Mouse (Mus musculus) embryonic fibroblast, embryonic 13.5 days (primary cell): Measurements from ENCODE around the gene Rerg. TPM values are rescaled to one million over a fixed set of nuclear protein-coding genes. Genes with fewer than 3 reads are reported as not detected.

Source experiments
- H3K27ac ChIP-seq: 2 replicates; pipeline ENCODE4 v1.5.1; 2012; ENCODE audit warnings: low read length, control low read depth, inconsistent platforms; ENCODE audit not compliant: insufficient read depth
- H3K4me1 ChIP-seq: 2 replicates; pipeline ENCODE4 v1.6.1; 2011; ENCODE audit warnings: low read length; ENCODE audit not compliant: control insufficient read depth, insufficient read depth
- H3K4me3 ChIP-seq: 2 replicates; pipeline ENCODE4 v1.5.1; 2011; ENCODE audit warnings: mild to moderate bottlenecking, control low read depth, low read length; ENCODE audit not compliant: insufficient read depth
- CTCF ChIP-seq: IDR thresholded peaks from 2 replicates; pipeline ENCODE4 v1.5.1; 2011; ENCODE audit warnings: mild to moderate bottlenecking, control low read depth, low read length, moderate library complexity, borderline replicate concordance; ENCODE audit not compliant: insufficient read depth
- POLR2A ChIP-seq: IDR thresholded peaks from 2 replicates; pipeline ENCODE4 v1.6.1; 2011; ENCODE audit warnings: low read depth, mild to moderate bottlenecking, control low read depth, low read length, moderate library complexity
- polyA plus RNA-seq: library from polyadenylated mRNA; stranded (reverse); fragments of >200 nt; gene quantifications from 2 replicates; pipeline ENCODE4 v1.2.4, GENCODE M21; 2011; ENCODE audit warnings: low read depth; ENCODE audit not compliant: missing spikeins, insufficient read length

The Rerg gene
- polyA plus RNA-seq, 1 experiment = 15.2 TPM

GRCm38 (mm10) chr6:137088469-137088868 is 81.8 kb downstream of the Rerg start:
- Histone ChIP-seq H3K4me3 (no peak overlapping the region), H3K4me1 (no peaks in the 10 kb centered on the region), H3K27ac (no peak overlapping the region)
- no peak for TF ChIP-seq POLR2A
- TF ChIP-seq CTCF = no peak

- no peaks in the 10 kb centered on the region for H3K4me1 ChIP-seq
- no peak overlapping the region for H3K4me3 ChIP-seq
- H3K27ac ChIP-seq = no peak overlapping the region
- no peak for TF ChIP-seq CTCF
- no peak for TF ChIP-seq POLR2A
Measured at GRCm38 (mm10) chr6:137087956-137088355, 82.3 kb downstream of the Rerg start.

DNA sequence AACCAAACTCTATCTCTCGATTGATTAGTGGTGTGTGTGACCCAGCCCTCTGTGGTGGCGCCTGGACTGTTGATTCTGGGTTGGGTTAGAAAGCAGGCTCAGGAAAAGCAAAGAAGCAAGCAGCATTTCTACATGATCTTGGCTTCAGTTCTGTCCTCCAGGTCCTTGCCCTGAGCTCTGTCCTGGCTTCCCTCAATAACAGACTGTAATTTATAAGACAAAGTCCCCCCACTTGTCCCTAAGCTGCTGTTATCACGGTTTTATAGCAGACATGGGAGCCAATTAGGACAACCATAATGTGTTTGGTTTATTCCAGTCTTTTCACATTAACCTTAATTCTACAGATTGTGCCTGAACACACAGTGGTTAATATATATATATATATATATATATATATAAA is 82.8 kb downstream of the Rerg start:
- Histone ChIP-seq H3K27ac (no peak overlapping the region), H3K4me3 (no peak overlapping the region), H3K4me1 (no peaks in the 10 kb centered on the region)
- TF ChIP-seq CTCF (no peak), POLR2A (no peak)

- no peaks in the 10 kb centered on the region for H3K4me1 ChIP-seq
- no peak for TF ChIP-seq POLR2A
- no peak for TF ChIP-seq CTCF
Measured at GRCm38 (mm10) chr6:137079701-137080100, 90.6 kb downstream of the Rerg start.

GRCm38 (mm10) chr6:137076731-137077130 is 93.6 kb downstream of the Rerg start:
- TF ChIP-seq CTCF (no peak), POLR2A (no peak)
- Histone ChIP-seq H3K4me3 (no peak overlapping the region), H3K27ac (peak overlapping the region; percentile 67), H3K4me1 (no peaks in the 10 kb centered on the region)

More at GRCm38 (mm10) chr6:137079701-137080100, 90.6 kb downstream of the Rerg start:
- Histone ChIP-seq H3K4me3 (no peak overlapping the region), H3K27ac (no peak overlapping the region)

DNA sequence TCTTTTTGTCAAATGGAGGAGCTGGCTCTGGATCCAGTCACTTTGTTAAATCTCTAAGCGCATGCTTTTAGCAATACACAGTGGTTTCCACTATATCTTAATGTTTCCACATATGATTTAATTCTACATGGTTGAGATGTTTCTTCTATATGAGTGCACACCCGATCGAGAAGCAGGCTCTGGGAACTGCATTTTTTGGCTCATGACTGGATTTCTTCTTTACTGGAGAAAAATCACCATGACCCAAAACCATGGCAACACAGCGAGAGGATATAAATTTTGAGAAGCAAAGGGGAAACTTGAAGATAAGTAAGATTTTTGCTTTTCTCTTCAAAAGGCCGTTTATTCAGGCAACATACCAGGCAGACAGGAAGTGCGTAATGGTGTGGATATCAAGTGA is 94.1 kb downstream of the Rerg start:
- Histone ChIP-seq H3K27ac (peak overlapping the region; percentile 67), H3K4me3 (no peak overlapping the region), H3K4me1 (no peaks in the 10 kb centered on the region)
- no peak for TF ChIP-seq POLR2A
- TF ChIP-seq CTCF = no peak

GRCm38 (mm10) chr6:137072256-137072655 is 98.0 kb downstream of the Rerg start:
- no peak for TF ChIP-seq POLR2A
- TF ChIP-seq CTCF = no peak
- Histone ChIP-seq H3K27ac (no peak overlapping the region), H3K4me1 (no peaks in the 10 kb centered on the region), H3K4me3 (no peak overlapping the region)

DNA sequence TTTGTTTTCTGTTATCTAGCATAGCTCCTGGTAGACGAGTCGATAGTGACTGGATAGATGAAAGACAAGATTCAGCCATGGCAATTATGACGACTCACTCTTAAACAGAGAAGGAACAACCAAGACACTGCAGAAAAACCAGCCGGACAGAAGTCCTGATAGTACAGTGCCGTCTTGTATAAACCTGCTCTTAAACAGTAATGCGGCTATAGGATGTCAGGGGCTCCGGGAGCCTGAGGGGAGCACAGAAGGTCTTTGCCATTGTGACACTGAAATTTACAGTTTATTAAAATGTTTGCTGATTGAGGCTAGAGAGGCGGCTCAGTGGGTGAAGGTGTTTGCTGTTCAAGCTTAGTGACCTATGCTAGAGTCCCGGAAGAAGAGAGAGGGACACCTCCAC is 98.8 kb downstream of the Rerg start:
- no peak overlapping the region for H3K27ac ChIP-seq
- no peaks in the 10 kb centered on the region for H3K4me1 ChIP-seq
- no peak for TF ChIP-seq CTCF
- no peak for TF ChIP-seq POLR2A
- no peak overlapping the region for H3K4me3 ChIP-seq

- Histone ChIP-seq H3K4me3 (no peak overlapping the region), H3K4me1 (no peaks in the 10 kb centered on the region), H3K27ac (no peak overlapping the region)
- no peak for TF ChIP-seq POLR2A
- no peak for TF ChIP-seq CTCF
Measured at GRCm38 (mm10) chr6:137065506-137065905, 104.8 kb downstream of the Rerg start.

GRCm38 (mm10) chr6:137064786-137065185 is 105.5 kb downstream of the Rerg start:
- TF ChIP-seq POLR2A (no peak), CTCF (no peak)

DNA sequence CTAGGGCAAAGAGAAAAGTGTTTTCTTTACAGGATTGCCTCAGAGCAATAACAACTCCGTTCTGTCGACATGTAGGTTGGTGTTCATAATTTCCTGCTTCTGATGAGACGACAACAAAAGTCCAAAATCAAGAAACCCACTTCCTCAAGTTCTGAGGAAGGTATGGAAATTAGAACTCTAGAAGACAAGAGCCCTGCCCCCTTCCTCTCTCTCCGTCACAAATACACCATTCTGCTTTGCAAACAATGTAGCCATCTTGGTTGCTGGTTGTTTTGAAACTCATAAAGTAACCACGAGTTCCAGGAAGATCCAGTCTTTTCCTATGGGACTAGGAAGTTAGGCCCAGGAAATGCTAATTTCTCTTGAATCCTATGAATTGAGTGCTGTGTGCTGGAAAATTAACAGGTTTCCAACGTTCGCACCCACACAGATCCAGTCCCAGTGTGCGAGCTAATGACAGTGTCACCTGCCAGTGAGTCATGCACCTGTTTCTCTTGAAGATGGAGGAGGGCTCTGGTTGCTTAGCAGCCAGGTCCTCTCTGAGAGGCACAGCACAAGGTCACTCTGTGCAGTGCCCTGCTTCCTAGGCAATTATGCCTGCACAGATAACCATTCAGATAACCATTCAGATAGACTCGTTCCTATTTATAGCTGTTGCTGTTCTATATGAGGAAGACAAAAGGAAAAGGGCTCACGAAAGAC is 106.9 kb downstream of the Rerg start:
- Histone ChIP-seq H3K4me3 (no peak overlapping the region), H3K4me1 (no peaks in the 10 kb centered on the region), H3K27ac (no peak overlapping the region)
- no peak for TF ChIP-seq CTCF
- no peak for TF ChIP-seq POLR2A

More at GRCm38 (mm10) chr6:137064786-137065185, 105.5 kb downstream of the Rerg start:
- no peak overlapping the region for H3K27ac ChIP-seq
- no peak overlapping the region for H3K4me3 ChIP-seq
- no peaks in the 10 kb centered on the region for H3K4me1 ChIP-seq
